Mouse (Mus musculus) kidney, postnatal 0 days (tissue): Measurements from ENCODE around the gene Arntl2. TPM values are rescaled to one million over a fixed set of nuclear protein-coding genes. Genes with fewer than 3 reads are reported as not detected.
A peak's percentile ranks its signal among the peaks of the same experiment; 100 is the strongest.

Experiments
- ATAC-seq: fragments of 200-750 bp; cut with Nextera tagmentation; replicated peaks from 2 replicates; pipeline ENCODE4 v1.8.0; 2017; ENCODE audit warnings: low read depth, moderate number of reproducible peaks, moderate TSS enrichment, moderate library complexity; ENCODE audit not compliant: low FRiP score
- DNase-seq: peaks from one replicate; pipeline ENCODE4 v3.0.0-alpha.2; 2016; ENCODE audit warnings: low spot score
- H3K27ac ChIP-seq: fragments of 300-500 bp; sonication (generic); 2 replicates; pipeline ENCODE4 v1.5.1; 2014; ENCODE audit warnings: mild to moderate bottlenecking
- H3K27me3 ChIP-seq: fragments of 300-500 bp; sonication (generic); 2 replicates; pipeline ENCODE4 v1.6.1; 2014; ENCODE audit warnings: low read length, mixed read lengths; ENCODE audit not compliant: insufficient read depth
- H3K36me3 ChIP-seq: fragments of 300-500 bp; sonication (generic); 2 replicates; pipeline ENCODE4 v1.6.1; 2014; ENCODE audit warnings: low read length, mixed read lengths; ENCODE audit not compliant: insufficient read depth
- H3K4me1 ChIP-seq: fragments of 300-500 bp; sonication (generic); replicated peaks from 2 replicates; pipeline ENCODE4 v1.6.1; 2014; ENCODE audit warnings: antibody characterized with exemption, low read length, mixed read lengths; ENCODE audit not compliant: insufficient read depth
- H3K4me2 ChIP-seq: fragments of 300-500 bp; sonication (generic); 2 replicates; pipeline ENCODE4 v1.6.1; 2014; ENCODE audit warnings: mild to moderate bottlenecking, low read length, moderate library complexity, mixed read lengths
- H3K4me3 ChIP-seq: fragments of 300-500 bp; sonication (generic); replicated peaks from 2 replicates; pipeline ENCODE4 v1.5.1; 2014; ENCODE audit warnings: low read depth, low read length
- H3K9ac ChIP-seq: fragments of 300-500 bp; sonication (generic); 2 replicates; pipeline ENCODE4 v1.6.1; 2014; ENCODE audit warnings: low read depth, low read length
- H3K9me3 ChIP-seq: fragments of 300-500 bp; sonication (generic); replicated peaks from 2 replicates; pipeline ENCODE4 v1.6.1; 2016; ENCODE audit warnings: low read length, inconsistent platforms, mixed read lengths
- CTCF ChIP-seq: IDR thresholded peaks from 2 replicates; pipeline ENCODE4 v1.5.1; 2016; ENCODE audit warnings: antibody characterized with exemption, low read depth, mild to moderate bottlenecking, moderate library complexity
- WGBS: fragments of 180-500 bp; shearing (Covaris S2); extraction: QIAGEN DNeasy Blood & Tissue Kit; methylation state at CpG from one replicate; pipeline ENCODE4 v1.1.7; 2014; 5-methylcytosine and 5-hydroxymethylcytosine counted together
- polyA plus RNA-seq: library from polyadenylated mRNA; unstranded; fragments of >200 nt; fragmentation: Nextera tagmentation; extraction: Ambion mirVana; gene quantifications from 2 replicates; pipeline ENCODE4 v1.2.1, GENCODE M21; 2015

Arntl2 gene
- polyA plus RNA-seq, 1 experiment from 2014 or later = 1.2 TPM

DNA sequence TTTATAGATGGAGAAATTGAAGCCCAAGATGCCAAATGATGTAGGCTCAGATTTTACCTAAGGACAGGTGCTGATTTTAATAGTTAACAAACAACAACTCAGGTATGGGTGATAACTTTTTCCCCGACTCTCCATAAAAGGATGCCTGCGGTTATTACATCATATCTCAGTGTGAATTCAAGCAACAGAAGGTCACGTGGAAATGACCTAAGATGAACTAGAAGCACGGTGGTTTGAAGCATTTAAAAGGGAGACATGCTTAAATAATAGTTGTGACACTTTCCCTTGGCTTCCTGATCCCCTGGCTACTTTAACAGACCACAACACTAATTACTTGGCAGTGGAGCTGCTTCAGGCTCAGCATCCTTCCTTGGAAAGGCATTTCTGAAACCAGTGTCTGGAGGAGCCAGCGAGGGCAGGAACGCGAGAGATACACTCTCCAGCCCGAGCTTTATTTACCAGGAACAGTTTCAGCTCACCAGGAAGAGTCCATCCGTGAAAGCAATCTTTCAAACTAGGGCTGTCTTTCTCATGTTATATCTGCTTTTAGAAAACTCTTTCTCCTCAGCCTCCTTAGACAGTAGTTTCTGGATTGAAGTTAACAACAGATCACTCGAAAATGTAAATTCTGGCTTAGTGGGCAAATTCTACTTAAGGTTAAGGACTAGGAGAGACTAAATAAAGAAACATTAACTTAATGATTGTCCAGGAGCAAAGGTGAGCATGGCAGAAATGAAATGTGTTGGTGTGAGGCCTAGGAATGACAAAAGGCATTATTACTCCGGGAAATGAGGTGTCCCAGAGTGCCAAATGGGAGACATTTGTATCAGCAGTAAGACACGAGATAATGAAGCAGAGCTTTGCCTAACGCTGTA is 86.3 kb downstream of the Arntl2 start:
- 48% methylated on average over 13 of the region's 13 CpGs for WGBS

More for the DNA sequence above, 86.3 kb downstream of the Arntl2 start:
- DNase-seq (no peak), ATAC-seq (no peak)
- Histone ChIP-seq H3K4me1 (no peaks in the 10 kb centered on the region; the same call in none of the 2 replicates), H3K9me3 (no peaks in the 10 kb centered on the region), H3K9ac (no peak overlapping the region), H3K4me2 (no peak overlapping the region), H3K36me3 (no peaks in the 10 kb centered on the region), H3K27ac (peak overlapping the region; percentile 20; the same call in 1 of the 2 replicates), H3K27me3 (no peaks in the 10 kb centered on the region), H3K4me3 (no peak overlapping the region)
- no peak for TF ChIP-seq CTCF

Other genes starting within 250 kb of the Arntl2 start
- 91.1 and 95.4 TPM in 2 replicates for gene Fgfr1op2, start 218.9 kb upstream of the Arntl2 start, polyA plus RNA-seq
- gene Ints13, start 218.2 kb upstream of the Arntl2 start, polyA plus RNA-seq = 49.4 and 53.7 TPM in 2 replicates
- gene Med21, start 153.5 kb upstream of the Arntl2 start, polyA plus RNA-seq = 144 and 153 TPM in 2 replicates
- 37.8 and 38.3 TPM in 2 replicates for gene Tm7sf3, start 153.2 kb upstream of the Arntl2 start, polyA plus RNA-seq
- 13.1 and 14.2 TPM in 2 replicates for gene Stk38l, start 71.1 kb upstream of the Arntl2 start, polyA plus RNA-seq
- not detected in 2 replicates for gene Smco2, start 54.0 kb downstream of the Arntl2 start, polyA plus RNA-seq
- 55.9 and 60.2 TPM in 2 replicates for gene Ppfibp1, start 92.4 kb downstream of the Arntl2 start, polyA plus RNA-seq
- gene 1700034J05Rik, start 158.4 kb downstream of the Arntl2 start, polyA plus RNA-seq = 0.09 TPM in 1 of 2 replicates, not detected in the other
- gene Rep15, start 236.5 kb downstream of the Arntl2 start, polyA plus RNA-seq = 0.70 and 0.84 TPM in 2 replicates
- 132 and 139 TPM in 2 replicates for gene Mrps35, start 246.7 kb downstream of the Arntl2 start, polyA plus RNA-seq